Comparison of ENCODE assay signal across 18 mouse cellular contexts in the genomic region with DNA sequence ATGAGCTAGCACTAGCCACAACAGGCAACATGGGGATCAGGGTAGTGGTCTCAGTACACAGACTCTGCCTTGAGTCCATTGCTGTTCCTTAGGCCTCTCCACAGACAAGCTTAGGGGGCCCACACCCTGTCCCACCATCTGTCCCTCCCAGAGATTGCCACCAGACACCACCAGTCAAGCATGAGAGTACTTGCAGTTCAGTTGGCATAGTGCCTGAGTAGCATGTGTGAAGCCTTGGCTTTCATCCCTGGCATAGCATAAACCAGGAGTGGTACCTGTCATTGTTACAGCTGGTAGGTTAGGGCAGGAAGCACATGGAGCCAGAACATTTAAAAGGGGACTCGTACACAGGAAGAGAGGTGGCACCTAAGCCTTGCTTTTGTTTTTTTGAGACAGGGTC. TPM values are rescaled to one million over a fixed set of nuclear protein-coding genes. Genes with fewer than 3 reads are reported as not detected.
DNase-seq lines count a peak whose midpoint lies in the region; ATAC-seq lines count a peak whose summit lies in the region.
"Had no signal": no experiment of that assay in that cellular context is flagged by ENCODE, and none has a peak within 500 bp of the region (broad histone marks: within the 10 kb centered on the region; RNA-seq: fewer than 3 reads in every experiment).

No protein-coding gene starts in this region.

- no peak for DNase-seq in hindbrain, embryonic 11.5 days (ENCODE audit: low spot score)
- DNase-seq in MN1 (ENCODE audit: low spot score) = peak; percentile 61
- peak; percentile 82 for DNase-seq in cerebellum, adult 9-11 months
- no peak for DNase-seq in thymus, postnatal 4 days
- no peak for DNase-seq in heart, embryonic 10.5 days (ENCODE audit: low spot score)
- no peak for DNase-seq in layer of hippocampus, adult 11-12 months (ENCODE audit: low spot score)
- DNase-seq: B cell, adult 2 months; embryo, embryonic 11 days; kidney, adult 9 months; kidney, postnatal 25 days; liver, postnatal 0 days; lung, postnatal 10 days had no signal

- peaks cover 5% of the 10 kb centered on the region; the same call in 1 of the 2 replicates for H3K4me1 ChIP-seq in hindbrain, embryonic 16.5 days (ENCODE audit: control insufficient read depth, insufficient read depth, low read depth, low read length)
- no peaks in the 10 kb centered on the region; the same call in 1 of the 2 replicates for H3K4me1 ChIP-seq in hindbrain, embryonic 11.5 days (replicated peaks; ENCODE audit: control insufficient read depth, insufficient read depth, low read length)
- peaks cover 12% of the 10 kb centered on the region for H3K4me1 ChIP-seq in heart, embryonic 10.5 days

- no peaks in the 10 kb centered on the region for H3K9me3 ChIP-seq in hindbrain, embryonic 16.5 days (ENCODE audit: control insufficient read depth, low read length)
- H3K9me3 ChIP-seq in hindbrain, embryonic 11.5 days (ENCODE audit: control insufficient read depth, low read length) = no peaks in the 10 kb centered on the region
- H3K9me3 ChIP-seq in heart, embryonic 10.5 days = no peaks in the 10 kb centered on the region
- H3K9me3 ChIP-seq: embryonic facial prominence, embryonic 15.5 days; heart, embryonic 13.5 days; limb, embryonic 10.5 days; midbrain, embryonic 13.5 days had no signal

- H3K36me3 ChIP-seq in hindbrain, embryonic 16.5 days (ENCODE audit: control insufficient read depth, insufficient read depth, low read length) = peaks cover 28% of the 10 kb centered on the region
- no peaks in the 10 kb centered on the region for H3K36me3 ChIP-seq in hindbrain, embryonic 11.5 days (ENCODE audit: control insufficient read depth, insufficient read depth, low read length)
- H3K36me3 ChIP-seq in heart, embryonic 10.5 days = no peaks in the 10 kb centered on the region
- H3K36me3 ChIP-seq: embryonic facial prominence, embryonic 15.5 days; heart, embryonic 13.5 days; limb, embryonic 10.5 days had no signal

- H3K4me3 ChIP-seq in hindbrain, embryonic 16.5 days (ENCODE audit: low read length) = no peak overlapping the region
- H3K4me3 ChIP-seq in hindbrain, embryonic 11.5 days (ENCODE audit: low read depth, low read length) = no peak overlapping the region
- H3K4me3 ChIP-seq in heart, embryonic 10.5 days = no peak overlapping the region
- H3K4me3 ChIP-seq: heart, embryonic 13.5 days; limb, embryonic 10.5 days; midbrain, embryonic 13.5 days had no signal

- no peak overlapping the region for H3K9ac ChIP-seq in hindbrain, embryonic 16.5 days (ENCODE audit: low read depth, low read length)
- no peak overlapping the region for H3K9ac ChIP-seq in hindbrain, embryonic 11.5 days (ENCODE audit: low read depth, low read length)
- H3K9ac ChIP-seq: embryonic facial prominence, embryonic 15.5 days; heart, embryonic 13.5 days; liver, postnatal 0 days; midbrain, embryonic 13.5 days had no signal

- WGBS in hindbrain, embryonic 16.5 days = 70% methylated on average over 1 of the region's 1 CpGs
- WGBS in hindbrain, embryonic 11.5 days = 62% methylated on average over 1 of the region's 1 CpGs
- WGBS in heart, embryonic 10.5 days = 59% methylated on average over 1 of the region's 1 CpGs

- peak overlapping the region; percentile 39; the same call in 1 of the 2 replicates for H3K27ac ChIP-seq in hindbrain, embryonic 16.5 days (ENCODE audit: low read depth, low read length)
- H3K27ac ChIP-seq in hindbrain, embryonic 11.5 days (ENCODE audit: low read depth, low read length) = no peak overlapping the region
- no peak overlapping the region for H3K27ac ChIP-seq in heart, embryonic 10.5 days
- H3K27ac ChIP-seq: embryonic facial prominence, embryonic 15.5 days; heart, embryonic 13.5 days; limb, embryonic 10.5 days; midbrain, embryonic 13.5 days had no signal

- no peak overlapping the region for H3K4me2 ChIP-seq in hindbrain, embryonic 16.5 days (ENCODE audit: low read length)
- no peak overlapping the region for H3K4me2 ChIP-seq in hindbrain, embryonic 11.5 days (replicated peaks; ENCODE audit: low read depth, low read length)
- H3K4me2 ChIP-seq: heart, embryonic 13.5 days; midbrain, embryonic 13.5 days had no signal

- ATAC-seq in hindbrain, embryonic 16.5 days = peak; percentile 17; the same call in 1 of the 2 replicates
- no peak for ATAC-seq in hindbrain, embryonic 11.5 days (ENCODE audit: low FRiP score)
- peak; percentile 47; the same call in 1 of the 2 replicates for ATAC-seq in cerebellum, adult (ENCODE audit: insufficient number of reproducible peaks, low FRiP score, low TSS enrichment)
- ATAC-seq: liver, postnatal 0 days had no signal

- H3K27me3 ChIP-seq in hindbrain, embryonic 16.5 days (replicated peaks; ENCODE audit: control insufficient read depth, insufficient read depth, low read length) = peaks cover 25% of the 10 kb centered on the region
- peaks cover 56% of the 10 kb centered on the region for H3K27me3 ChIP-seq in hindbrain, embryonic 11.5 days (ENCODE audit: control insufficient read depth, insufficient read depth, low read length)
- peaks cover 98% of the 10 kb centered on the region for H3K27me3 ChIP-seq in heart, embryonic 10.5 days (ENCODE audit: insufficient read depth, poor library complexity, severe bottlenecking)

RNA-seq across cellular contexts. Expression of gene Unc13a, which starts 11.8 kb away (rescaled TPM):
- 22.4 and 23.1 TPM in 2 replicates for polyA plus RNA-seq in hindbrain, embryonic 16.5 days (2015; fragmentation: Nextera tagmentation; extraction: Ambion mirVana)
- polyA plus RNA-seq in hindbrain, embryonic 11.5 days (2014; fragmentation: Nextera tagmentation; extraction: Ambion mirVana) = 7.3 and 9.1 TPM in 2 replicates
- polyA plus RNA-seq in heart, embryonic 10.5 days (2016; fragmentation: Nextera tagmentation; extraction: Ambion mirVana) = 0.31 and 0.48 TPM in 2 replicates

RNA-seq across cellular contexts. Expression of gene Jak3, which starts 16.3 kb away (rescaled TPM):
- 7.3 and 8.1 TPM in 2 replicates for polyA plus RNA-seq in hindbrain, embryonic 16.5 days (2015; fragmentation: Nextera tagmentation; extraction: Ambion mirVana)
- 0.99 and 1.4 TPM in 2 replicates for polyA plus RNA-seq in hindbrain, embryonic 11.5 days (2014; fragmentation: Nextera tagmentation; extraction: Ambion mirVana)
- polyA plus RNA-seq in heart, embryonic 10.5 days (2016; fragmentation: Nextera tagmentation; extraction: Ambion mirVana) = 6.7 and 9.7 TPM in 2 replicates

RNA-seq across cellular contexts. Expression of gene Insl3, which starts 29.3 kb away (rescaled TPM):
- polyA plus RNA-seq in hindbrain, embryonic 16.5 days (2015; fragmentation: Nextera tagmentation; extraction: Ambion mirVana) = 1.2 and 1.5 TPM in 2 replicates
- 0.35 and 0.37 TPM in 2 replicates for polyA plus RNA-seq in hindbrain, embryonic 11.5 days (2014; fragmentation: Nextera tagmentation; extraction: Ambion mirVana)
- polyA plus RNA-seq in heart, embryonic 10.5 days (2016; fragmentation: Nextera tagmentation; extraction: Ambion mirVana) = 0.99 and 1.5 TPM in 2 replicates

RNA-seq across cellular contexts. Expression of gene B3gnt3, which starts 41.8 kb away (rescaled TPM):
- 0.44 and 0.62 TPM in 2 replicates for polyA plus RNA-seq in hindbrain, embryonic 16.5 days (2015; fragmentation: Nextera tagmentation; extraction: Ambion mirVana)
- polyA plus RNA-seq in hindbrain, embryonic 11.5 days (2014; fragmentation: Nextera tagmentation; extraction: Ambion mirVana) = 0.36 and 0.45 TPM in 2 replicates
- 1.6 and 2.9 TPM in 2 replicates for polyA plus RNA-seq in heart, embryonic 10.5 days (2016; fragmentation: Nextera tagmentation; extraction: Ambion mirVana)

RNA-seq across cellular contexts. Expression of gene Colgalt1, which starts 49.0 kb away (rescaled TPM):
- polyA plus RNA-seq in hindbrain, embryonic 16.5 days (2015; fragmentation: Nextera tagmentation; extraction: Ambion mirVana) = 62.1 and 74.1 TPM in 2 replicates
- polyA plus RNA-seq in hindbrain, embryonic 11.5 days (2014; fragmentation: Nextera tagmentation; extraction: Ambion mirVana) = 41.3 and 42.5 TPM in 2 replicates
- 54.4 and 60.5 TPM in 2 replicates for polyA plus RNA-seq in heart, embryonic 10.5 days (2016; fragmentation: Nextera tagmentation; extraction: Ambion mirVana)

Comparison
In these comparisons a context has a peak if more than half of its experiments do, and no peak if none do; other contexts are left out.
1. DNase-seq: peak in MN1 (single experiment) and cerebellum, adult 9-11 months (single experiment); none in hindbrain, embryonic 11.5 days (single experiment), thymus, postnatal 4 days (single experiment), heart, embryonic 10.5 days (single experiment) and layer of hippocampus, adult 11-12 months (single experiment).